Mouse (Mus musculus) midbrain, embryonic 12.5 days (tissue): Measurements from ENCODE around the gene Cntnap2. TPM values are rescaled to one million over a fixed set of nuclear protein-coding genes. Genes with fewer than 3 reads are reported as not detected.
A peak's percentile ranks its signal among the peaks of the same experiment; 100 is the strongest.

Experiments
- ATAC-seq: fragments of 200-750 bp; cut with Nextera tagmentation; 2 replicates; pipeline ENCODE4 v1.8.0; 2017; ENCODE audit warnings: low read depth, moderate TSS enrichment, moderate library complexity; ENCODE audit not compliant: low FRiP score
- H3K27ac ChIP-seq: fragments of 300-500 bp; sonication (generic); replicated peaks from 2 replicates; pipeline ENCODE4 v1.5.1; 2016; ENCODE audit warnings: mild to moderate bottlenecking
- H3K27me3 ChIP-seq: fragments of 300-500 bp; sonication (generic); 2 replicates; pipeline ENCODE4 v1.6.1; 2016; ENCODE audit warnings: mild to moderate bottlenecking
- H3K36me3 ChIP-seq: fragments of 300-500 bp; sonication (generic); 2 replicates; pipeline ENCODE4 v1.6.1; 2016
- H3K4me1 ChIP-seq: fragments of 300-500 bp; sonication (generic); 2 replicates; pipeline ENCODE4 v1.6.1; 2016
- H3K4me2 ChIP-seq: fragments of 300-500 bp; sonication (generic); replicated peaks from 2 replicates; pipeline ENCODE4 v1.6.1; 2016; ENCODE audit warnings: mild to moderate bottlenecking, moderate library complexity
- H3K4me3 ChIP-seq: fragments of 300-500 bp; sonication (generic); 2 replicates; pipeline ENCODE4 v1.5.1; 2016; ENCODE audit warnings: mild to moderate bottlenecking
- H3K9ac ChIP-seq: fragments of 300-500 bp; sonication (generic); replicated peaks from 2 replicates; pipeline ENCODE4 v1.6.1; 2016; ENCODE audit warnings: mild to moderate bottlenecking, moderate library complexity
- H3K9me3 ChIP-seq: fragments of 300-500 bp; sonication (generic); 2 replicates; pipeline ENCODE4 v1.6.1; 2016; ENCODE audit warnings: mild to moderate bottlenecking
- WGBS: fragments of 180-500 bp; shearing (Covaris S2); methylation state at CpG from one replicate; pipeline ENCODE4 v1.1.7; 2016; 5-methylcytosine and 5-hydroxymethylcytosine counted together
- polyA plus RNA-seq: library from polyadenylated mRNA; unstranded; fragments of >200 nt; fragmentation: Nextera tagmentation; extraction: Ambion mirVana; gene quantifications from 2 replicates; pipeline ENCODE4 v1.2.1, GENCODE M21; 2016

Gene Cntnap2
- polyA plus RNA-seq, 1 experiment from 2014 or later: 41.7 TPM

GRCm38 (mm10) chr6:45232571-45232970 is 173.4 kb downstream of the Cntnap2 start:
- no peaks in the 10 kb centered on the region for H3K9me3 ChIP-seq
- H3K4me1 ChIP-seq: no peaks in the 10 kb centered on the region
- no peak overlapping the region for H3K4me2 ChIP-seq
- no peaks in the 10 kb centered on the region for H3K27me3 ChIP-seq
- no peaks in the 10 kb centered on the region for H3K36me3 ChIP-seq
- no peak for ATAC-seq
- H3K9ac ChIP-seq: no peak overlapping the region
- WGBS: 81% methylated on average over 3 of the region's 3 CpGs
- no peak overlapping the region for H3K4me3 ChIP-seq
- no peak overlapping the region for H3K27ac ChIP-seq

- 90% methylated on average over 4 of the region's 4 CpGs for WGBS
- Histone ChIP-seq H3K4me2 (no peak overlapping the region), H3K4me1 (0 out of 2 replicates have a peak, but pooled peaks cover 5% of the 10 kb centered on the region), H3K27me3 (no peaks in the 10 kb centered on the region), H3K36me3 (no peaks in the 10 kb centered on the region), H3K9me3 (no peaks in the 10 kb centered on the region), H3K9ac (no peak overlapping the region), H3K27ac (no peak overlapping the region), H3K4me3 (no peak overlapping the region)
- no peak for ATAC-seq
These were observed 177.4 kb downstream of the Cntnap2 start for GRCm38 (mm10) chr6:45236531-45236930.

DNA sequence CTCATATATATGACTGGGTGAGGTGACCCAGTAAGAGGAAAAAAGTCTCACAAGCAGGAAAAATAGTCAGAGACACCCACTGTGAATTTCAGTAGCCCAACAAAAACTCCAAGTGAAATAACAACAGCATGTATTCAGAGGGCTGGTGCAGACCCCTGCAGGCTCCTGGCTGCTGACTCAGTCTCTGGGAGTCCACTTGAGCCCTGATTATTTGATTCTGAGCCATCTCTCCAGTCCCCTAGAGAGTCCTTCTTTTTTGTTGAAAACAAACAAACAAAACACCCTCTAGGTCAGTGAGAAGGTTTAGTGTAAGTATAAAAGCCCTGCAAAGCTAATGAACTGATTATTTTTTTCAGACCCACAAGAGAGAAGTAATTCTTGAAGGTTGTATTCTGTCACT is 179.0 kb downstream of the Cntnap2 start:
- Histone ChIP-seq H3K9ac (no peak overlapping the region), H3K36me3 (no peaks in the 10 kb centered on the region), H3K27me3 (no peaks in the 10 kb centered on the region), H3K4me1 (0 out of 2 replicates have a peak, but pooled peaks cover 5% of the 10 kb centered on the region), H3K27ac (no peak overlapping the region), H3K9me3 (no peaks in the 10 kb centered on the region), H3K4me2 (no peak overlapping the region), H3K4me3 (no peak overlapping the region)
- no peak for ATAC-seq

DNA sequence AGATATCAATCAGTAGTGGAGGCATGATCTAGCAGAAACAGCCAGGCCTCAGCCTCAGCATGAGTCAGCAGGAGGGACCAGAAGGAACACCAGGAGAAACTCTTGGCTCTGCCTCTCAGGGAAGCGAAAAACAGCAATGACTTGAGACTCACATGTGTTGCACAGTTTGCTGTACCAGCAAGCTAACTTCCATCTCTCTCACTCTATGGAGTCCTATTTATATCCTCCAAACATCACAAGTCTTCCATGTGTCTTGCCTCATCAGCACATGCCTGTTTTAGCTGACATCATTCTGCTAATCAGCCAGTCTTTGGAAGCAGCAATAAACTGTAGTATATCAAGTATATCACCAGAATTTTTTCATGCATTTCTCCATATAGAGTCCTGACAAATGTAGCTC is 182.1 kb downstream of the Cntnap2 start:
- H3K9ac ChIP-seq: no peak overlapping the region
- H3K9me3 ChIP-seq: no peaks in the 10 kb centered on the region
- no peak overlapping the region for H3K4me3 ChIP-seq
- WGBS: 93% methylated on average over 1 of the region's 1 CpGs
- no peak overlapping the region for H3K4me2 ChIP-seq
- no peaks in the 10 kb centered on the region for H3K27me3 ChIP-seq
- H3K36me3 ChIP-seq: no peaks in the 10 kb centered on the region
- H3K27ac ChIP-seq: no peak overlapping the region
- H3K4me1 ChIP-seq: 0 out of 2 replicates have a peak, but pooled peaks cover 5% of the 10 kb centered on the region
- ATAC-seq: no peak

DNA sequence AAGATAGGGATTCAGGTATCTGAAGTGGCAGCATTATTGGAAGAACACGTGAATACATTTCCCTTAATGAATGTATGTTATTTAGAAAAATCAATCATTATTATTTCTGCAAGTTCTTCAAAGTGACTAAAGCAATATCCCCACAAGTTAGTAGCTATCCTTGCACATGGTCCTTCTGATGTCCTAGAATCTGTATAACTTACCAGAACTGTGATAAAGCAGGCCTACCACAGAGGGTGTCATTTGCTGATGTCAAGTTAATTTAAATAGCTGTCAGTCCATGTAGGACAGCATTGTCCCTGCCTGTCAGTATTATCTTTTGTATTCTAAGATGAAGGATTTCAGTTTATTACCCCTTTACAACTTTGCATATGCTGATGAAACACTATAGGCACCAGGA is 185.5 kb downstream of the Cntnap2 start:
- Histone ChIP-seq H3K4me1 (no peaks in the 10 kb centered on the region), H3K27me3 (no peaks in the 10 kb centered on the region), H3K4me2 (no peak overlapping the region), H3K4me3 (no peak overlapping the region), H3K9ac (no peak overlapping the region), H3K36me3 (no peaks in the 10 kb centered on the region), H3K27ac (no peak overlapping the region), H3K9me3 (no peaks in the 10 kb centered on the region)
- ATAC-seq: peak; percentile 52; the same call in 1 of the 2 replicates
- 67% methylated on average over 1 of the region's 1 CpGs for whole genome bisulfite sequencing

- Histone ChIP-seq H3K36me3 (no peaks in the 10 kb centered on the region), H3K27me3 (no peaks in the 10 kb centered on the region), H3K9ac (no peak overlapping the region), H3K4me1 (no peaks in the 10 kb centered on the region), H3K27ac (no peak overlapping the region), H3K4me2 (no peak overlapping the region), H3K4me3 (no peak overlapping the region), H3K9me3 (no peaks in the 10 kb centered on the region)
- WGBS: 75% methylated on average over 1 of the region's 1 CpGs
- ATAC-seq: no peak
These were observed 198.9 kb downstream of the Cntnap2 start for GRCm38 (mm10) chr6:45258047-45258446.

DNA sequence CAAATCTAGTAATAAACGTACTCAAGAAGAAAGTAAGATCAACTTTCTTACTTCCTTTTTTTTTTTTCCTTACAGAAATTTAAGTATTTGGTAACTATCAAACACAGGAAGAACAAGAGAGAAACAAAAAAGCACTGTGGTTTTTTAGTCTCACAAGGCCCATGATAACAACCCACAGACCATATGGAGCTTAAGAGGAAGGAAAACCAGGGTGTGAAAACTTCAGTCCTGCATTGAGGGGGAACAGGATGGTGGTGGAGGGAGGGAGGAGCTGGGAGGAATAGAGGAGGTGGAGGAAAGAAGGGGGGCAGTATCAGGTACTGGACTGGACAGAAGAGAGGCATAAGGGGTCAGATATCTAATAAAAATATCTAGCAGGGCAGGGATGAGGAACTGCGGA is 212.4 kb downstream of the Cntnap2 start:
- 86% methylated on average over 2 of the region's 2 CpGs for WGBS
- no peaks in the 10 kb centered on the region for H3K27me3 ChIP-seq
- no peaks in the 10 kb centered on the region for H3K36me3 ChIP-seq
- ATAC-seq: no peak
- H3K27ac ChIP-seq: no peak overlapping the region
- H3K9ac ChIP-seq: no peak overlapping the region
- H3K4me3 ChIP-seq: no peak overlapping the region
- no peaks in the 10 kb centered on the region for H3K9me3 ChIP-seq
- no peak overlapping the region for H3K4me2 ChIP-seq
- no peaks in the 10 kb centered on the region for H3K4me1 ChIP-seq

DNA sequence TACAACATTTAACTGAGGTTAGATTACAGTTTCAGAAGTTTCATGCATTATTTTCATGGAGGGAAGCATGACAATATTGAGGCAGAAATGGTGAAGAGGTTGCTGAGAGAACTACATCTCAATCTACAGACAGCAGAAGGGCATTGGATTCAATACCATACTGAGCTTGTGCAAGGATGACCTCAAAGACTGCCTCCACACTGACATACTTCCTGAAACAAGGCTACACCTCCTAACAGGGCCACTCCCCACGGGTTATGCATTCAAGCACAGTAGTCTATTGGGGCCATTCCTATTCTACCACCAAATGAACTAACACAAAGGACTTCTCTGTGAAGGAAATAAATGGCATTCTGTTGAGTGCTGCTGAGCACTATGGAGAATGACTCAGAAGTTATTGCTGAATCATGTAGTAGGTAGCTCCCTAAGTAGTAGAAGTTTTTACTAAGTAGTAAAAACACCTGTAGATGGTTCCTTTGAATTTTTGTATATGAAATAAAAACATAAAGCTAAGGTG is 214.2 kb downstream of the Cntnap2 start:
- H3K9ac ChIP-seq: no peak overlapping the region
- H3K4me1 ChIP-seq: no peaks in the 10 kb centered on the region
- H3K36me3 ChIP-seq: no peaks in the 10 kb centered on the region
- H3K27me3 ChIP-seq: no peaks in the 10 kb centered on the region
- no peaks in the 10 kb centered on the region for H3K9me3 ChIP-seq
- H3K4me3 ChIP-seq: no peak overlapping the region
- no peak overlapping the region for H3K27ac ChIP-seq
- H3K4me2 ChIP-seq: no peak overlapping the region
- 69% methylated on average over 1 of the region's 1 CpGs for WGBS
- ATAC-seq: no peak

DNA sequence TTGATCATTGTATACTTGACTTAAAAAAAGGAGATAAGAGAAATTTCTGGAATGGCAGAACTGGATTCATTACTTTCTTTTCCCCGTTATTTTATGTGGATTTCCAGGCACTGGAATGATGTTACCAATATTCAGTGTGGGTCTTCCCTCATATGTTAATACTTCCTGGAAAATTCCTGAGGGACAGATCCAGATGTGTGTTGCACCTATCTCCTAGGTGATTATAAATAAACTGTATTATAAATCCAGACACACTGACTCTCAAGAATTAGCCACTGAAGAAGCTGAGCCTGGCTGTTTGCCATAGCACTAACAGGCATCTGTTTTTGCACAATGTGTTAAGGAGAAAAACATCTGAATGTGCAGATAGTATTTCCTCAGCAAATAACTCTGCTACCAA is 231.0 kb downstream of the Cntnap2 start:
- H3K9ac ChIP-seq: no peak overlapping the region
- H3K27me3 ChIP-seq: no peaks in the 10 kb centered on the region
- H3K27ac ChIP-seq: no peak overlapping the region
- no peaks in the 10 kb centered on the region for H3K4me1 ChIP-seq
- no peak overlapping the region for H3K4me2 ChIP-seq
- no peaks in the 10 kb centered on the region for H3K9me3 ChIP-seq
- no peak for ATAC-seq
- WGBS: 84% methylated on average over 1 of the region's 1 CpGs
- H3K4me3 ChIP-seq: no peak overlapping the region
- no peaks in the 10 kb centered on the region for H3K36me3 ChIP-seq

- H3K4me2 ChIP-seq: no peak overlapping the region
- H3K27ac ChIP-seq: no peak overlapping the region
- H3K27me3 ChIP-seq: no peaks in the 10 kb centered on the region
- WGBS: 84% methylated on average over 3 of the region's 3 CpGs
- no peaks in the 10 kb centered on the region for H3K4me1 ChIP-seq
- H3K9me3 ChIP-seq: no peaks in the 10 kb centered on the region
- no peaks in the 10 kb centered on the region for H3K36me3 ChIP-seq
- H3K9ac ChIP-seq: no peak overlapping the region
- H3K4me3 ChIP-seq: no peak overlapping the region
- ATAC-seq: no peak
These were observed 258.3 kb downstream of the Cntnap2 start for GRCm38 (mm10) chr6:45317455-45317854.

DNA sequence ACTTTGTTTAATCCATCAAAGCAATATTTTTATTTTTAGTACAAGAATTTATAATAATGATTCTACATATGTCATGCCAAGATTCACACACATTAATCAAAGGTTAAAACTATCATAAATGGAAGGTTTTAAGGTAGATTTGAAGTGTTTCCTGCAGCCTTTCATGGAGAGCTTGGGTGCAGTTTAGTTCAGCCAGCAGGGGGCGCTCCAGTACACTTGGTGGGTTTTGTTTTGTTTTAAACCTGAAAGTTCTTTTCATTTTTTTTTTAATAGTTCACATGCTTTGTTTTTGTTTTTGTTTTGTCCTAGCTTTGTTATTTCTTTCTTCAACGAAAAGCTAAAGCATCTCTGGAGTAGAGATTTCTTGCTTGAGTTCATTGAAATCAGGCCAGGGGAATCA is 264.3 kb downstream of the Cntnap2 start:
- H3K27me3 ChIP-seq: no peaks in the 10 kb centered on the region
- no peak for ATAC-seq

GRCm38 (mm10) chr6:45327952-45328485 is 268.9 kb downstream of the Cntnap2 start:
- Histone ChIP-seq H3K9ac (no peak overlapping the region), H3K4me3 (no peak overlapping the region), H3K27me3 (no peaks in the 10 kb centered on the region), H3K36me3 (no peaks in the 10 kb centered on the region), H3K27ac (no peak overlapping the region), H3K4me1 (no peaks in the 10 kb centered on the region), H3K4me2 (no peak overlapping the region), H3K9me3 (no peaks in the 10 kb centered on the region)
- WGBS: 73% methylated on average over 3 of the region's 3 CpGs
- no peak for ATAC-seq

More for the DNA sequence above, 264.3 kb downstream of the Cntnap2 start:
- Histone ChIP-seq H3K4me2 (no peak overlapping the region), H3K9me3 (no peaks in the 10 kb centered on the region), H3K36me3 (no peaks in the 10 kb centered on the region), H3K4me3 (no peak overlapping the region), H3K9ac (no peak overlapping the region), H3K27ac (no peak overlapping the region), H3K4me1 (no peaks in the 10 kb centered on the region)
- WGBS: 5% methylated on average over 2 of the region's 2 CpGs

DNA sequence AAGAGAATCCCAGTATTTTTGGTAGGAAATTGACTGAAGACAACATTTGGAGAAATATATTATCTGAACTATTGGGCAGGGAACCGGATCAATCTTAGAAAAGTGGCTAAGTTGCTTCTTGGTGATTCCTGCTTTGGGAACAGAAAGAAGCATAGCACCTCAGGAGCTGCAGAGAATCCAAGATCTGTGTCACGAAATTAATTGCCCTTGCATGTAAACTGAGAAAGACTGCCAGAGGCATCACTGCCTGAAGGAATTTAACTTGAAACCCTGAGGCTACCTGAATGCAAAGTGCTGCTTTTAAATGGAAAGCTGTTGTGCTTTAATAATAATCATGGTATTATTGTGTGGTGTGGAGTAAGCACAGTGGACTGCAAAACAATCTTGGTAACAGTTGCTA is 286.2 kb downstream of the Cntnap2 start:
- H3K9me3 ChIP-seq: no peaks in the 10 kb centered on the region
- no peak overlapping the region for H3K4me2 ChIP-seq
- H3K9ac ChIP-seq: no peak overlapping the region
- no peaks in the 10 kb centered on the region for H3K36me3 ChIP-seq
- ATAC-seq: no peak
- H3K4me3 ChIP-seq: no peak overlapping the region
- no peaks in the 10 kb centered on the region for H3K4me1 ChIP-seq
- no peak overlapping the region for H3K27ac ChIP-seq
- no peaks in the 10 kb centered on the region for H3K27me3 ChIP-seq
- 55% methylated on average over 2 of the region's 2 CpGs for WGBS
